Mouse (Mus musculus) testis, adult 2 months (tissue): Measurements from ENCODE around the gene Olfr20.
"Not testable (repeated sequence)": the region's sequence is repeated elsewhere in the genome, so short reads cannot be mapped to it uniquely, and the experiment has no call there.

ENCODE experiments used
- CTCF ChIP-seq: fragments of 200-500 bp; IDR thresholded peaks from 2 replicates; pipeline ENCODE4 v1.5.1; 2012; ENCODE audit warnings: low read depth, mild to moderate bottlenecking, inconsistent platforms, low read length, moderate library complexity; ENCODE audit not compliant: control insufficient read depth, insufficient read depth, insufficient replicate concordance
- POLR2A ChIP-seq: fragments of 200-500 bp; IDR thresholded peaks from 2 replicates; pipeline ENCODE4 v1.6.1; 2012; ENCODE audit warnings: low read depth, mild to moderate bottlenecking, inconsistent platforms, low read length, moderate library complexity; ENCODE audit not compliant: control insufficient read depth

GRCm38 (mm10) chr11:73321064-73321463 lies 29.5 kb upstream of the Olfr20 start:
- not testable (repeated sequence) for TF ChIP-seq CTCF, POLR2A
